Mouse (Mus musculus) erythroblast, adult 5-6 weeks (primary cell): ENCODE results near the gene Zfp157. TPM values are rescaled to one million over a fixed set of nuclear protein-coding genes. Genes with fewer than 3 reads are reported as not detected.
"Not testable (repeated sequence)": the region's sequence is repeated elsewhere in the genome, so short reads cannot be mapped to it uniquely, and the experiment has no call there.

Experiments
- ATAC-seq: replicated peaks from 2 replicates; pipeline ENCODE4 v1.8.0; 2016; ENCODE audit warnings: moderate number of reproducible peaks, mild to moderate bottlenecking, moderate TSS enrichment, inconsistent platforms; ENCODE audit not compliant: poor library complexity, low FRiP score, severe bottlenecking
- total RNA-seq, 2 experiments: library from RNA; stranded (forward) in 1 of 2; stranded (reverse) in 1 of 2; fragments of 150-400 nt in 1 of 2; fragments of 200-764, 138-1000 nt in 1 of 2; gene quantifications; 2 replicates each; pipeline versions ENCODE4 v1.2.3 to v1.2.4; 2015 to 2017; ENCODE audit warnings: low replicate concordance in 2 of 2

Gene Zfp157
- total RNA-seq (2015; ENCODE audit: low replicate concordance) (3.6 and 6.0 TPM in 2 replicates), total RNA-seq (2017; ENCODE audit: low replicate concordance) (0.98 and 2.7 TPM in 2 replicates)

DNA sequence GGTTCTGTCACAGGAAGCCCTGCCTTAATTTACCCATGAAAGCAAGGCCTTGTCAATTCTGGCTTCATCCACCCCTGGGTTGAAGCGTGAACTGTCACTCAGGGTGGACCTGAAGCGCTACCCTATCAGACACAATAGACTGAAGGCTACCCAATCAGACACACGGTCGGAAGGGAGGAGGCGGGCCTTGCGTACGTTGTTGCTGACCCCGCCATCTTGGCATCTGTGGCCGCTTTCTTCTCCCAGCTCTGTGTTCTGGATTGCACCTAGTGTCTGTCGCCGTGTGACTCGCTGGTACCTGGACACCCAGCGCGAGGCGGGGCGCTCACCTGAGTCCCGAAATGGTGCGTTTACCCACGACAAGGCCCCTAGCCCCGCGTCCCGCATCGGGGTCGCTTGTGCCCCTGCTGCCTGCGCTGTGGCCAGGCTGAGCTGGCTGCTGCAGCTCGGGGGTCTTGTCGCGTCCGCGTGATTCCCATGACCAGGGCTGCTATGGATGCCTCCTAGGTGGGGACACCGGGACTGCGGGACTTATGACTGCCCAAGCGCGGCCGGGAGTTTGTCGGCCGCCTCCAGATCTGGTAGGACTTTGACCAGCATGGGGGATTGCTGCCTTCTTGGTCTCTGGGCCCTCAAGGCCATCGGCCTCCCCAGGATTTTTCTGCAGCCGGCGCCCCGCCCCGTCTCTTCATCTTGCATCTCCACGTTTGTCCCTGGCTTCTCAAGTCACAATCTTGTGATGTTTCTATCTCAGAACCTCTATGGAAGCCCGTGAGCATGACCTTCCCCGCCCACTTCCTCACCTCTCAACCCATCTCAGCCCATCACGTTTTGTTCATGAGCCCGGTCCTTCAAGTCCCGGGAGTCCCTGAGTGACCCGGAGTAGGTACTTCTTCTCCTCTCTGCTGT lies at the start of gene Zfp157:
TSS of gene Zfp157 (plus strand) at position 183 of the 909 bp plus-strand sequence.
- ATAC-seq, result peak; percentile 99

DNA sequence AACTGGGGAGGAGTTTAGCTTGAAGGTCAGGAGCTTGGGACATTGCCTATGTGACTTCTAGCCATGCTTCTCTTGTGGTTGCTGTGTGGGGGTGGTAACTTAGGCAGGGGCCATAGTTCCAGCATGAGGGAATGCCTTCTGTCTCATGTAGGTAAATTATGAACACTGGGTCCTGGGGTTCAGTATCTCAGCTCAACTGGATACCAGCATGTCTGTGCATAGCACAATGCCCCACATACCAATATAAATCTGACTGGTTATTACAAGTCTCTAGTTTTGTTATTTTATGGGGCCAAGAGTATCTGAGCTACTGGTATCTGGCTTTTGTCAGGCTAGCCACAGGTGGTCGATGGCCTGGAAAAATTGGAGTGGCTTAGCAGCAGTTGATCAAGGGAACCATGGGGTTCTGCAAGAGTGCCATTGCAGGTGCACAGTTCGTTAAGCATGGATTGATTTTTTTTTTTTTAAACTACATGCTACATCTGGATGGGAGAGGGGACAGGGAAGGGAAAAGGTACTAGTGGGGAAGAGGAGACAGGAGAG lies 43.4 kb upstream of the Zfp157 start:
- no peak for ATAC-seq

DNA sequence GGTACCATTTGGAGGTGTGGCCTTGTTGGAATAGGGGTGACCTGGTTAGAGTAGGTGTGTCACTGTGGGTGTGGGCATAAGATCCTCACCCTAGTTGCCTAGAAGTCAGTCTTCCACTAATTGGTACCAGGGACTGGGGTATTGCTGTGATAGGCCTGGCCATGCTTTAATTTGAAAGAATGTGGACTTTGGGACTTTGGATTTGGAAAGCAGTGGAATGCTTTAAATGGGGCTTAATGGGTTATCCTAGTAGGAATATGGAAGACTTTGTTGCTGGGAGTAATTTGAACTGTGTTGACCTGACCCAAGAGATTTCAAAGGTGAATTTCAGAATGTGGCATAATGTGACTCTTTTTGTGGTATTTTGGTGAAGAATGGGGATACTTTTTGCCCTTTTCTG lies 40.8 kb upstream of the Zfp157 start:
- not testable (repeated sequence) for ATAC-seq

DNA sequence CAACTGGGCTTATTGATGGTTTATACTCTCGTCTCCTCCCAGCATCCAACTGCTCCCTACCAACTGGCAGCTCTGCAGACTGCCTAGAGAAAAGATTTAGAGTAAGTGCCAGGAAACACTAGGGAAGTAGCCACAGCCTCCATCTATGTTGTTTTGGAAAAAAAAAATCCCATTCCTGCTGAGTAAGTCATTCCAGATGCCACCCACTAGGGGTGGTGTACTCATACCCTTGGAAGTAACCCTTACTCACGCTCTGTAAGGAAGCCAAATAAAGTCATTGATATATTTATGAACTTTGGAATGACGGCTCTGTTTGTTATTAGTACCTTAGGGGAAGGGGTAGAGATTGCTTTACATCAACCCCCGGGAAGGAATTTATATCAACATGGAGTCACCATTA lies 17.1 kb downstream of the Zfp157 start:
- no peak for ATAC-seq

DNA sequence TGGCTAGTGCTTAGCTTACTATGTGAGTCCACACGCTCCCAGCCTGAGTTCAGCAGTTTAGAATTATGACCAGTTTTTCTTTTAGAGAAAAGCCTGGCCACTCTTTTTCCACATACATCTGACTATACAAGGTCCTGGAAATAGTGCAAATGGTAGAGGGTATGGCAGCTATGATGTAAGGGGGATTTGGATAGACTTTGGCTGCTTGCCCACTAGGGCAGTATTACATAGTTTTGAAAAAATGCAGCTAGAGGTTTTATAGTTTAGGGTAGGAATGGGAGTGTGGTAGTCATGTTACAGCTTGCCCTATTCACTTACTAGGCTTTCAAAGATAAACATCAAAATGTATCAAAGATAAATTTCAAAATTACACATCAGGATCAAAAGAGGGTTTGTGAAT lies 17.8 kb downstream of the Zfp157 start:
- ATAC-seq, result no peak

DNA sequence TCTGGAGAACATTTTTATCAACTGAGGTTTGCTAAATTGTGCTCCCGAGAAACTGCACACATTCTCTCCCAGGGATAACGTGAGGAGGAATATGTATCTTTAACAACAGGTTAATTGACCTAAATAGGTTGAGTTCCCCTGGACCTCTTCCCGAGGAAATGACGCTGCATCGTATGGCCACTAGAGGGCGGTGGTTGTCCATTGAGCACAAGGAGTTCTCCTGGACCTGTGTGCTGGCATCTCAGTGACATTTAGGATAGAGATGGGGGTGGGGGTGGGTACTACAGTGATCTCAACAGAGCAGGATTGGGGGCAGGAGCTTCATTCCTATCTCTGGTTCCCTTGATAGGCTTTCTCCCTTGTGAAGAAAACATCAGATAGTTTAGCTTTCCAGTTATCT lies 32.3 kb downstream of the Zfp157 start:
- no peak for ATAC-seq

DNA sequence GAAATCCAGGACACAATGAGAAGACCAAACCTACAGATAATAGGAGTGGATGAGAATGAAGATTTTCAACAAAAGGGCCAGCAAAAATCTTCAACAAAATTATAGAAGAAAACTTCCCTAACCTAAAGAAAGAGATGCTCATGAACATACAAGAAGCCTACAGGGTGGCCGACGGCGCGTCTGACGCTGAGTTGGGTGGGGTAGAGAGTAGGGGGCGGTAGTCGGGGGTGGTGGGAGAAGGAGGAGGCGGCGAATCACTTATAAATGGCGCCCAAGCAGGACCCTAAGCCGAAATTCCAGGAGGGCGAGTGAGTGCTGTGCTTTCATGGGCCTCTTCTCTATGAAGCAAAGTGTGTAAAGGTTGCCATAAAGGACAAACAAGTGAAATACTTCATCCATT lies 63.3 kb downstream of the Zfp157 start:
- not testable (repeated sequence) for ATAC-seq

Other genes starting within 250 kb of the Zfp157 start
- gene Mblac1, start 247.2 kb upstream of the Zfp157 start, total RNA-seq (2015; ENCODE audit: low replicate concordance), result 1.0 TPM in 1 of 2 replicates, not detected in the other
- 2.2 and 2.5 TPM in 2 replicates for gene Mblac1, start 247.2 kb upstream of the Zfp157 start, total RNA-seq (2017; ENCODE audit: low replicate concordance)
- gene Nxpe5, start 215.6 kb upstream of the Zfp157 start, total RNA-seq (2015; ENCODE audit: low replicate concordance), result not detected in 2 replicates
- not detected in 2 replicates for gene Nxpe5, start 215.6 kb upstream of the Zfp157 start, total RNA-seq (2017; ENCODE audit: low replicate concordance)
- 34.5 and 63.6 TPM in 2 replicates for gene Lamtor4, start 186.0 kb upstream of the Zfp157 start, total RNA-seq (2015; ENCODE audit: low replicate concordance)
- 11.3 and 13.1 TPM in 2 replicates for gene Lamtor4, start 186.0 kb upstream of the Zfp157 start, total RNA-seq (2017; ENCODE audit: low replicate concordance)
- gene BC037034, start 177.4 kb upstream of the Zfp157 start, total RNA-seq (2015; ENCODE audit: low replicate concordance), result 9.0 and 16.9 TPM in 2 replicates
- gene BC037034, start 177.4 kb upstream of the Zfp157 start, total RNA-seq (2017; ENCODE audit: low replicate concordance), result 10.5 and 20.8 TPM in 2 replicates
- not detected in 2 replicates for gene Gal3st4, start 168.6 kb upstream of the Zfp157 start, total RNA-seq (2015; ENCODE audit: low replicate concordance)
- gene Gal3st4, start 168.6 kb upstream of the Zfp157 start, total RNA-seq (2017; ENCODE audit: low replicate concordance), result not detected in 2 replicates
- 0.21 TPM in 1 of 2 replicates, not detected in the other for gene Gm43720, start 161.5 kb upstream of the Zfp157 start, total RNA-seq (2015; ENCODE audit: low replicate concordance)
- not detected in 2 replicates for gene Gm43720, start 161.5 kb upstream of the Zfp157 start, total RNA-seq (2017; ENCODE audit: low replicate concordance)
- gene Gpc2, start 161.5 kb upstream of the Zfp157 start, total RNA-seq (2015; ENCODE audit: low replicate concordance), result 2.9 TPM in 1 of 2 replicates, not detected in the other
- gene Gpc2, start 161.5 kb upstream of the Zfp157 start, total RNA-seq (2017; ENCODE audit: low replicate concordance), result 1.7 TPM in 1 of 2 replicates, not detected in the other
- 9.0 and 25.7 TPM in 2 replicates for gene Stag3, start 161.2 kb upstream of the Zfp157 start, total RNA-seq (2015; ENCODE audit: low replicate concordance)
- gene Stag3, start 161.2 kb upstream of the Zfp157 start, total RNA-seq (2017; ENCODE audit: low replicate concordance), result 5.6 and 10.9 TPM in 2 replicates
- not detected in 2 replicates for gene Pvrig, start 99.5 kb upstream of the Zfp157 start, total RNA-seq (2015; ENCODE audit: low replicate concordance)
- gene Pvrig, start 99.5 kb upstream of the Zfp157 start, total RNA-seq (2017; ENCODE audit: low replicate concordance), result 0.17 TPM in 1 of 2 replicates, not detected in the other
- gene 1700123K08Rik, start 123.2 kb downstream of the Zfp157 start, total RNA-seq (2015; ENCODE audit: low replicate concordance), result not detected in 2 replicates
- gene 1700123K08Rik, start 123.2 kb downstream of the Zfp157 start, total RNA-seq (2017; ENCODE audit: low replicate concordance), result not detected in 2 replicates
- 6.3 and 17.1 TPM in 2 replicates for gene Zfp68, start 178.3 kb downstream of the Zfp157 start, total RNA-seq (2015; ENCODE audit: low replicate concordance)
- gene Zfp68, start 178.3 kb downstream of the Zfp157 start, total RNA-seq (2017; ENCODE audit: low replicate concordance), result 14.3 and 20.9 TPM in 2 replicates
- gene A430033K04Rik, start 181.4 kb downstream of the Zfp157 start, total RNA-seq (2015; ENCODE audit: low replicate concordance), result 1.3 and 4.4 TPM in 2 replicates
- 1.6 and 5.9 TPM in 2 replicates for gene A430033K04Rik, start 181.4 kb downstream of the Zfp157 start, total RNA-seq (2017; ENCODE audit: low replicate concordance)